Mouse (Mus musculus) NIH3T3 (cell line): ENCODE measurements around the gene Blcap.
A peak's percentile ranks its signal among the peaks of the same experiment; 100 is the strongest.

Source experiments
- DNase-seq: peaks from one replicate; pipeline ENCODE4 v3.0.0-alpha.2; 2012; ENCODE audit warnings: low read depth

Gene Blcap

GRCm38 (mm10) chr2:157559858-157560257 lies 11.2 kb downstream of the Blcap start, which contains the start of gene Nnat:
Gene Nnat, plus strand, starts transcription at chr2:157560078.
- DNase-seq: peak; percentile 16

GRCm38 (mm10) chr2:157559440-157559839 lies 11.6 kb downstream of the Blcap start:
- DNase-seq: no peak

- DNase-seq: no peak
These were observed 12.6 kb downstream of the Blcap start for GRCm38 (mm10) chr2:157558520-157558919.

GRCm38 (mm10) chr2:157558051-157558450 lies 13.0 kb downstream of the Blcap start:
- DNase-seq: no peak

- DNase-seq: no peak
These were observed 14.9 kb downstream of the Blcap start for GRCm38 (mm10) chr2:157556074-157556698.

DNA sequence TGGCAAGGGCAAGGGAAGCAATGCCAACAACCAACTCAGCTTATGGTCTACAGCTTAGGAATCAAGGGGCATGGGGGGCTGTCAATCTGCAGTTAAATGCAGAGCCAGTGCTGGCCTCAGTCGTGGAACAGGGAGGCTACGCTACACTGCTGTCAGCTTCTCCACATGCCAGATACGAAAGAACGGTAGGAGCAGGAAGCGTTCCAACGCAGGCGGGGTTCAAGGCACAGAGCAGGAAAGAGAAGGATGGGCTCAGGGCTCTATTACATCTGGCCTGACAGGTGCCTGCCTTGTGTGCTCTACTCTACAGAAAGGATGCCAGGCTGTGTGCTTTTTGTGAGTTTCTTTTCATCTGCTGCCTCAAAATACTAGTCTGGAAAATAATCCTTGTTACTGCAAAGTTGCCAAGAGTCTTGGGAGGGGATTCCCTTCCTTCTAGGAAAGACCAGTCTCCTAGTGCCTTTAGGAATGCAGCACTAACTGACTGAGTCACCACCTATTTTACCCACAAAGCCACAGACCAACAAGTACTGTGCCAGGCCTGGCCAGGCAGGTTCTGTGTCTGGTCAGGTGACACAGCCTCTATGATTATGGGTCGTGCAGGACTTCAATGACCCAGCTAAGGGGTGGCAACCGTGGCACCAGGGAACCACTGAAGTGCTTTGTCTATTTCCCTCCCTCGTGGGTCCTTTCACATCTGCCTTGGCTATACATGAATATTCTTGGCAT lies 18.8 kb downstream of the Blcap start:
- DNase-seq: peak; percentile 84

DNA sequence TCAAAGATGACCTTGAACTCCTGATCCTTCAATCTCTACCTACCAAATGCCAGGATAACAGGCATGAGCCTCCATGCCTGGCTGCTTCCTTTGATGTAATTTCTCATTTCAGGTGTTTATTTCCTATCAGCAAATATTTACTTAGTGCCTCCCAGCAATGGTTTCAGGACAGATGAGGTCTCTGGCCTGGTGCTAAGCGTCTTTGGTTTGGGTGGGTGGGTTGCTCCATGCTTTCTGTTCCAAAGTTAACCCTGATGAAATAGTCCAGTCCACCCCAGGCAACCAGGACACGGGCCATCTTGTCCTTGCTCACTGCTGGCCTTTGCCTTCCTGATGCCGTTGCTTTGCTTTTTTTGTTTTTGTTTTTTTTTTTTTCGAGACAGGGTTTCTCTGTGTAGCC lies 20.8 kb downstream of the Blcap start:
- DNase-seq: no peak

- DNase-seq: no peak
These were observed 24.4 kb downstream of the Blcap start for GRCm38 (mm10) chr2:157546686-157547085.

GRCm38 (mm10) chr2:157544333-157544888 lies 26.7 kb downstream of the Blcap start:
- DNase-seq: no peak

DNA sequence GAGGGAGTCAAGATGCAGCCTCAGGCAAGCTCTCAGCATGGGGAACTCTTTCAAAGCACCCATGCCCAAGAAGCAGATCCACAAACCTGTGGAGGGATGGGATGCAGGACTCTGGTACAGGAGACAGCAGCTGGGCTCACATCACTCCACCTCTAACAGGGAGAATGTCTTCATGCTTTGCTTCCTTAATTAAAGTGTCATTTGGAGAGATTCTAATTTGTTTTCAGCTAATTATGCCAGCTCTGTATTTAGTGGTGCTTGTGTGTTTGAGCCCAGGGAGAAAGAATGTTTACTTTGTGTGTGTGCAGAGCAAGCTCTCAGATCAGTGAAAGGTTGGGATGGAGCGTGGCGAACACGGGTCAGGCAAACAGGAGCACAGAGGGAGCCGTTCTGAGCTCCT lies 28.7 kb downstream of the Blcap start:
- no peak for DNase-seq

DNA sequence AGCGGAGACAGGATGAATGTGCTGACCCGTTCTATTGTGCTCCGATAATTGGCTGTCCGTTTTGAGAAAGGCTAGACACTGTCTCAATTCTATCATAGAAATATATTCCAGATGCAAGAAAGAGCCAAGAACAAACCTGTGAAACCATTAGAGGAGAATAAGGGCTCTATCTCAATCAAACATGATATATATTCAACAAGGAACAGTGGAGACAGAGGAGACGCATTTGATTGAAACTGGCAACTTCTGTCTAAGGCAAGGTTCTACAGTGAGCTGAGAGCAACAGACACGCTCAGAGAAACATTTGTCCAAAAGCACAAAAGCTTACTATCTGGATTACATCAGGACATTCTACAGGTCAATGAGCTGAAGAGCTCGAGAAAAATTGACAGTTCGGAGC lies 29.4 kb downstream of the Blcap start:
- no peak for DNase-seq

DNA sequence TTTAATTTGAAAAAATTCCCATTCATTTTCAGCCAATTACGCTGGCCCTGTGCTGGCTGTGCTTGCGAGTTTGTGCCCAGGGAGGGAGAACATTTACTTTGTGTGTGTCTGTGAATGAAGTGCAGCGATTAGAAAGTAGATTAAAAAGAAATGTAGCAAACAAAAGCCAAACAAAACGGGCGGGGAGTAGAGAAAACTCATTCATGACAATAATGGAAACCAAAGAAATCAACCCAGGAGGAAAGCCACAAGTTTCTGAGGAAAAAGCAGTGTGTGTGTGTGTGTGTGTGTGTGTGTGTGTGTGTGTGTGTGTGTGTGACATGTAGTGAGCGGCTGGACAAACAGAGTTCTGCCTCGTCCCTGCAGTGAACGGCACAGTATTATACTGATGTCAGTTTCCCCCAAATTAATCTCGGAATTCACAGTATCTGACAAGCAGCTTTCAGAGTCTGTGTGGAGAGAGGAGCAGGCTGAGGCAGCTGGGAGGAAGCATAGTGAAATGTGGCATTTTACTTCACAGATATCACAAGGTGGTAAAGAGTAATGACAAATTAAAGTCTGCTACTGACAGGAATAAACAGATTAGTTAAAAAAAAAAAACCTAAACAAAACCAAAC lies 30.0 kb downstream of the Blcap start:
- no peak for DNase-seq

DNA sequence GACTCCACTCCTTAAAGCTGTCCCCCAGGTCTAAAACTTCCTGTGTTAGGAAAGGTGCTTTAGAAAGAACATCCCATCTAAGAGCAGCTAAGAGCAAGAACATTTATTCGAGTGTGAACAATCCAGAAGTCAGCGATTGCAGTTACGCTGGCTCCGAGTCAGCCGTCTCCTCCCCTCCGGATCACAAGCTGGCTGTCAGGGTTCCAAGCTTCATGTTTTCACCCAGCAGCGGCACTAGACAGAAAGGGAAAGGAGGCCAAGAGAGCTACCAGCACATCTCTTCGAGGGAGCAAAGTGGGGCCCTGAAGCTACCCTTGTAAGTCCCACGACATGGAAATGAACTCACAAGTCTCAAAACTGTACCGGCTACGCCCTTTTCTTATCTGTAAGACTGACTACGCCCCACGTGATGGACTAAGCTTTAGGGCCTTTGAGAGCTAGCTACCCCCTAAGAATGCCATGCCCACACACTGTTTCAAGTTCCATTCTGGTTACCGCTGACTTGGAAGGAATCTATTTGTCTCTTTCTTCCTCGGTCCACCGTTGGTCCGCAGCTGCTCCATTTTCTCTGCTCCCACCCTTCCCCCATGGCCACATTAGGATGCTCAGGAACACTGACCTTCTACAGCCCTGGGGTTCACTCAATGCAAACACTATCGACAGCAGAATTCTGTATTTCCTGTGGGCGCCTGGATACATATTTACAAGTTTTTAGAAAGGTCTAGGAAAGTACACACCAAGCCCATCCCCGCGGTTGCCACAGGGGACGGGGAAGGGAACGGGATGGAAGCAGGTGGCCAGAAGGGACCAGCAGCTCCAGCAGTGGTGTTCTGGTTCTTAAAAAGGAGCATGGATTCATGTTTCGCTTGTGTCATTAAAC lies 30.8 kb downstream of the Blcap start:
- DNase-seq: peak; percentile 27

DNA sequence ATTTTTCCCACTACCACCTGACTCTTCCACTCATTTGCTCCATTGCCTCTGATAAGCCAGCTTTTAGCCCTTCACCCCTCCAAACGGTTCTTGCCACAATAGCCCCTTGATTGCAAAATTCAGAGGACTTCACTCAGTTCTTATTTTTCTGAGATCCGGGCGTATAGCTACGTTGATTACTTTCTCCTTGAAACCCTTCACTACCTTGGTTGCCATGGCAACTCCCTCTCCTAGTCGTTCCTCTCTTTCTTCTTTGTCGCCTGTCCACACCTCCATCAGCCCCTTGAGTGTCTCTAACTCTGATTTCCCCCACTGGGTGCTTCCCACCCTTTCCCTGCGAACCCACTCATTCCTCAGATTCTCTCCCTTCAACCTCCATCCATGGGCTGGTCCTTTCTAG lies 34.0 kb downstream of the Blcap start:
- DNase-seq: no peak

DNA sequence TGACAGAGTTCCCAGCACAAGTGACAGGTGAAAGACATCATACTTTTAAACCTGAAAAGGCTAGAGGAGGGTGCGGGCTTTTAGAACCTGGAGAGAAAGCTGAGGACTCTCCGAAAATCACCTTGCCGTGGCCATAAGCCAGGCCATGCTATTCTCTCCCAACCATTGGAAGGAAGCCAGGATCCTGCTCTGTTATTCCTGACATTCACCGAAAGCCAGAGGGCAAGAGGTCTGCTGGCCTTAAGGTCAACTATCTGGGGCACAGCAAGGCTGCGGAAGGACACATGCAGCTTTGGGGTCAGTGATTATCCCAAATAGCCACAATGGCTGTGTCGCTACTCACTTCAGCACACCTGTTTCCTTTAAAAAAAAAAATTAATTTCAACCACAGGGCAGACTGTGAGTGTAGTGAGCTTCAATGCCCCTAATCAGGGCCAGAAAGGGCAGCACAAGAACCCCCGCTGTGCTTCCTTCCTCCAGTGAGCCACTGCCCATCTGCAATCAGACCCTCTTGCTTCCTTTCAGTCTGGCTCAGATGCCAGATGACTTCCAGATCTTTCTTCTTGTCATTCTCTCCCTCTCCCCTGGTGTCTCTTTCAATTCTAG lies 34.5 kb downstream of the Blcap start:
- no peak for DNase-seq

DNA sequence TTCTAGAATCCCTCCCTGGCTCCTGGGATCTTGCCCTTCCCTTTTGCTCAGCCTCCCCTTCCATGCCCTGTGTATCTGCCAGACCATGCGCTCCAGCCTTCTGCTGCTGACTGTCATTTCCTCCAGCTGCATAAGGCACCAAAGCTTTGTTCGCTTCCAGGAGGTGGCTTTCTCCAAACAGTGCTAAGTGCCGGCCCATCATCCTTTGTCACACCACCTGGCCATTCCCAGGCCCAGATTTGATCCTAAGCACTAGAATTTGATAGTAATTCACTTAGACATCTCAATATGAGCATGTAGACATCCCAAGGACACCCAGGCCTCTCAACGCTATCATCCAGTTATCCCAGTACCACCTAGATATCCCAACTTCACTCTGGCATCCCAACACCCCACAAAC lies 36.9 kb downstream of the Blcap start:
- DNase-seq: no peak

GRCm38 (mm10) chr2:157531681-157532426 lies 39.2 kb downstream of the Blcap start:
- DNase-seq: no peak

- no peak for DNase-seq
These were observed 40.8 kb downstream of the Blcap start for GRCm38 (mm10) chr2:157530056-157530955.

- no peak for DNase-seq
These were observed 48.5 kb downstream of the Blcap start for GRCm38 (mm10) chr2:157522556-157522955.

- no peak for DNase-seq
These were observed 50.6 kb downstream of the Blcap start for GRCm38 (mm10) chr2:157520496-157520895.
